Mouse (Mus musculus): Measurements from ENCODE around the gene Frmd4b. TPM values are rescaled to one million over a fixed set of nuclear protein-coding genes. Genes with fewer than 3 reads are reported as not detected.

Frmd4b gene
- polyA plus RNA-seq, 3 experiments from 2014 or later = 10.9 to 16.5 (median 12.1) TPM

- ATAC-seq = no peak
These were observed 377.2 kb downstream of the Frmd4b start for GRCm38 (mm10) chr6:97240092-97240491.

GRCm38 (mm10) chr6:97239360-97239759 is 378.0 kb downstream of the Frmd4b start:
- no peak for ATAC-seq

Other genes starting within 250 kb of the Frmd4b start
- gene Mitf, start 189.5 kb upstream of the Frmd4b start, polyA plus RNA-seq (2017; shearing (Covaris generic)) = under 1 TPM; 0.11 to 0.56 (median 0.36) TPM